Mouse (Mus musculus) myocyte (in vitro differentiated cells): Measurements from ENCODE around the gene Nfasc. TPM values are rescaled to one million over a fixed set of nuclear protein-coding genes. Genes with fewer than 3 reads are reported as not detected.

Experiments
- H3K27me3 ChIP-seq: one replicate; pipeline ENCODE4 v1.6.1; 2011; ENCODE audit not compliant: control insufficient read depth, insufficient read depth, insufficient read length
- H3K36me3 ChIP-seq: one replicate; pipeline ENCODE4 v1.6.1; 2011; ENCODE audit not compliant: control insufficient read depth, insufficient read depth
- H3K4me2 ChIP-seq: one replicate; pipeline ENCODE4 v1.6.1; 2011; ENCODE audit warnings: low read depth, control low read depth
- H3K4me3 ChIP-seq: one replicate; pipeline ENCODE4 v1.5.1; 2011; ENCODE audit warnings: mild to moderate bottlenecking, control low read depth, moderate library complexity
- H3K79me2 ChIP-seq: one replicate; pipeline ENCODE4 v1.6.1; 2011; ENCODE audit not compliant: control insufficient read depth, insufficient read depth
- H3ac ChIP-seq: one replicate; pipeline ENCODE4 v1.6.1; 2011; ENCODE audit not compliant: control insufficient read depth, insufficient read length
- CEBPB ChIP-seq: IDR thresholded peaks from 2 replicates; pipeline ENCODE4 v1.6.1; 2011; ENCODE audit warnings: mild to moderate bottlenecking, moderate library complexity; ENCODE audit not compliant: poor library complexity, insufficient read depth, severe bottlenecking
- E2F4 ChIP-seq: IDR thresholded peaks from one replicate; pipeline ENCODE4 v1.6.1; 2011; ENCODE audit warnings: mild to moderate bottlenecking, control low read depth, moderate library complexity; ENCODE audit not compliant: insufficient read depth
- MAX ChIP-seq: IDR thresholded peaks from one replicate; pipeline ENCODE4 v1.6.1; 2011; ENCODE audit warnings: low read depth, mild to moderate bottlenecking, control low read depth
- MYOD1 ChIP-seq, 3 experiments: IDR thresholded peaks; one replicate each; pipeline ENCODE4 v1.6.1; 2011; ENCODE audit warnings: control low read depth in 2 of 3, low read depth in 2 of 3, mild to moderate bottlenecking in 2 of 3, moderate library complexity in 1 of 3; ENCODE audit not compliant: insufficient read length in 2 of 3, control insufficient read depth in 1 of 3
- MYOG ChIP-seq, 3 experiments: IDR thresholded peaks; one replicate each; pipeline ENCODE4 v1.6.1; 2011; ENCODE audit warnings: control low read depth in 2 of 3, low read depth in 2 of 3, mild to moderate bottlenecking in 2 of 3; ENCODE audit not compliant: insufficient read length in 2 of 3, control insufficient read depth in 1 of 3, insufficient read depth in 1 of 3
- POLR2A ChIP-seq: IDR thresholded peaks from one replicate; pipeline ENCODE4 v1.6.1; 2011; ENCODE audit warnings: low read depth, mild to moderate bottlenecking, control low read depth, moderate library complexity; ENCODE audit not compliant: insufficient read length
- POLR2AphosphoS2 ChIP-seq: IDR thresholded peaks from one replicate; pipeline ENCODE4 v1.6.1; 2011; ENCODE audit warnings: low read depth, control low read depth; ENCODE audit not compliant: insufficient read length
- REST ChIP-seq: IDR thresholded peaks from one replicate; pipeline ENCODE4 v1.6.1; 2011; ENCODE audit warnings: mild to moderate bottlenecking, control low read depth, moderate library complexity; ENCODE audit not compliant: insufficient read depth, insufficient read length
- SRF ChIP-seq: IDR thresholded peaks from one replicate; pipeline ENCODE4 v1.6.1; 2011; ENCODE audit warnings: low read depth; ENCODE audit not compliant: control insufficient read depth, insufficient read length
- TCF12 ChIP-seq: IDR thresholded peaks from one replicate; pipeline ENCODE4 v1.6.1; 2011; ENCODE audit warnings: mild to moderate bottlenecking, control low read depth; ENCODE audit not compliant: poor library complexity, insufficient read depth, severe bottlenecking
- TCF3 ChIP-seq: IDR thresholded peaks from one replicate; pipeline ENCODE4 v1.6.1; 2011; ENCODE audit warnings: low read depth, control low read depth; ENCODE audit not compliant: insufficient read length
- USF1 ChIP-seq: IDR thresholded peaks from one replicate; pipeline ENCODE4 v1.6.1; 2011; ENCODE audit warnings: low read depth, mild to moderate bottlenecking, control low read depth, moderate library complexity
- polyA plus RNA-seq: library from polyadenylated mRNA; unstranded; fragments of >200 nt; fragmentation: generic; extraction: Trizol; gene quantifications from one replicate; pipeline ENCODE4 v1.2.1, GENCODE M21; 2012; ENCODE audit warnings: missing spikeins

The Nfasc gene
- polyA plus RNA-seq, 1 experiment, result not detected

DNA sequence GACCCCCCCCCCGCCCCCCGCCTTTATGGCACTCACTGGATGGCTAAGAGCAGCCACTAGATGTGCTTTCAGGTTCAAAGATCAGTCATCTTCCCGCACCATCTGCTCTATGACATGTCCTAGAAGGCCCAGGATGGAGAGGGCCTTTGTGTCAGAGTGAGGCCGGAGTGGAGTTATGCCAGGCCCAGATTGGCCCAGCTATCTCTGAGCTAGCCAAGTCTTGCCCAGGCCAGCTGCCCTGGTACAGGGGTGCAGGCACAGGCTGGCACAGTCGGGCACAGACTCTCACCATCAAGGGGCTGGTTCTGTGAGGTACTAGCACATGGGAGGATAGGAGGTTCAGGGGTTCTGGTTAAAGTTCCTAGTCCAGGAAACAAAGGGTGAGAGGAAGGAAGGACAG lies 203.9 kb downstream of the Nfasc start:
- H3ac ChIP-seq, result no peak overlapping the region
- H3K79me2 ChIP-seq, result no peaks in the 10 kb centered on the region
- TF ChIP-seq SRF (no peak), MYOD1 (IDR thresholded peaks at IDR 0.05; ENCODE audit: control insufficient read depth in 1 of 3, insufficient read length in 2 of 3, low read depth in 2 of 3) (no peak), TCF12 (no peak), CEBPB (no peak), USF1 (no peak)
- H3K4me3 ChIP-seq, result no peak overlapping the region
- no peak overlapping the region for H3K4me2 ChIP-seq
- H3K36me3 ChIP-seq, result no peaks in the 10 kb centered on the region
- peaks cover 93% of the 10 kb centered on the region for H3K27me3 ChIP-seq

DNA sequence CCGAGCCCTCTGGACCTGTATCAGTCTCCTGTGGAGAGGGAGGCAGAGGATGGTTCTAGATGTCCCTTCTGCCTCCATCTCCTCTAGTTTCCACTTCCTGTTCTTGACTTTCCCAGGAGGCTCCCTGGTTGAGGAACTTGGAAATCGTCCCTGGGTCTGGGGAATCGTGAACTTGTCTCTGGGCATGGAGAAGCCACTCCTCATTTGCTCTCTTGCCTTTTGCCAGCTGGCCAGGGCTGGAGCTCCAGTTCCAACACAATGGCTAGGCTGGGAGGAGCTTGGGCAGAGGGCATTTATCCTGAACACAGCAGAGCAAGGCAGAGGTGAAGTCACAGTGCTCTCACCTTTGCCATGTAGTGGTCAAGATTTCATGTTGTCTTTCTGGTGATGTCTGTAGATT lies 205.2 kb downstream of the Nfasc start:
- H3K4me3 ChIP-seq, result no peak overlapping the region
- H3K36me3 ChIP-seq, result no peaks in the 10 kb centered on the region
- H3K4me2 ChIP-seq, result no peak overlapping the region
- TF ChIP-seq TCF3, result no peak
- TF ChIP-seq CEBPB, result no peak
- no peak for TF ChIP-seq SRF
- no peak for TF ChIP-seq E2F4
- TF ChIP-seq USF1, result no peak
- no peak for TF ChIP-seq MYOG (IDR thresholded peaks at IDR 0.05; ENCODE audit: control insufficient read depth in 1 of 3, insufficient read depth in 1 of 3, insufficient read length in 2 of 3, low read depth in 2 of 3)
- TF ChIP-seq REST, result no peak
- no peak for TF ChIP-seq POLR2AphosphoS2
- no peak for TF ChIP-seq MAX
- TF ChIP-seq POLR2A, result no peak
- no peak for TF ChIP-seq TCF12
- TF ChIP-seq MYOD1 (IDR thresholded peaks at IDR 0.05; ENCODE audit: control insufficient read depth in 1 of 3, insufficient read length in 2 of 3, low read depth in 2 of 3), result no peak
- H3ac ChIP-seq, result no peak overlapping the region
- no peaks in the 10 kb centered on the region for H3K79me2 ChIP-seq
- H3K27me3 ChIP-seq, result peaks cover 93% of the 10 kb centered on the region

DNA sequence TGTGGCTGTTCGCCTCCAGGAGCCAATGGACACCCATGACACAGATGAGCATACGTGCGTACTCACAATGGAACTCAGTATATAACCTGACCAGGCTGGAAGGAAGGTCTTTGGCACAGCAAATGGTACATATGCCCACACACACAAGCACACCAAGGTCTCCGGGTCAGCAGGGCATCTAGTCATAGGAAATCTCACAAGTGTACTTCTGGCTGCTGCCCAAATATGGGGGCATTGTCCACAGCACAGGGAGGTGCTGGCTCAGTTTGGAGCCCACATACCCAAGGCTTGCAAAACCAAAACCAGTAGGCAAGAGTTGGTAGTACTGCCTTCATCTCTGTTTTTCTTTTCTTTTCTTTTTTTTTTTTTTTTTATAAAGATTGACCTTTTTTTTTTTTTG lies 206.1 kb downstream of the Nfasc start:
- Histone ChIP-seq H3K4me2 (no peak overlapping the region), H3ac (no peak overlapping the region), H3K27me3 (peaks cover 93% of the 10 kb centered on the region), H3K79me2 (no peaks in the 10 kb centered on the region), H3K36me3 (no peaks in the 10 kb centered on the region), H3K4me3 (no peak overlapping the region)
- TF ChIP-seq TCF12 (no peak), MYOD1 (IDR thresholded peaks at IDR 0.05; ENCODE audit: control insufficient read depth in 1 of 3, insufficient read length in 2 of 3, low read depth in 2 of 3) (no peak), CEBPB (no peak)

DNA sequence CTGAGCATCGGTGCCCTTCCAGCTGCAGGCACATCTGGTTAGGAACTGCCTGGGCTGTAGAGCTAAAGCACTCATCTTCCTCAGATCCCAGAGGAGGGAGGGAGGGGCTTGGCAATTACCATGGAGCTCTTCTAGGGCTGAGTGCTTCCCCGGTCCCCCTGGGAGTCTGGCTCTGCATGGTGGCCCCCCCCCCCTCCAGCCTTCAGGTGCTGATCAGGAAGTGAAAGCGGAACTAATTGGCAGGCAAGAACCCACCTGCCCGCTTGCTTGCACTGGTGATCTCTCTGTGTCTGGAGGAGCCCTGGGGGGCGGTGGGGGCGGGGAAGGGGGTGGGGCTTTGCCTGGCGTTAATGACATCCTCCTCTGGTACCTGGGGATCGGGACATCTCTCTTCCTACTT lies 207.8 kb downstream of the Nfasc start:
- no peak overlapping the region for H3ac ChIP-seq
- H3K79me2 ChIP-seq, result no peaks in the 10 kb centered on the region
- H3K36me3 ChIP-seq, result no peaks in the 10 kb centered on the region
- no peak overlapping the region for H3K4me3 ChIP-seq
- H3K27me3 ChIP-seq, result peaks cover 90% of the 10 kb centered on the region
- TF ChIP-seq MYOD1 (IDR thresholded peaks at IDR 0.05; ENCODE audit: control insufficient read depth in 1 of 3, insufficient read length in 2 of 3, low read depth in 2 of 3) (no peak), TCF3 (no peak), MYOG (IDR thresholded peaks at IDR 0.05; ENCODE audit: control insufficient read depth in 1 of 3, insufficient read depth in 1 of 3, insufficient read length in 2 of 3, low read depth in 2 of 3) (no peak), POLR2AphosphoS2 (no peak), SRF (no peak), MAX (no peak), USF1 (no peak), TCF12 (no peak), E2F4 (no peak), REST (no peak)
- no peak overlapping the region for H3K4me2 ChIP-seq

DNA sequence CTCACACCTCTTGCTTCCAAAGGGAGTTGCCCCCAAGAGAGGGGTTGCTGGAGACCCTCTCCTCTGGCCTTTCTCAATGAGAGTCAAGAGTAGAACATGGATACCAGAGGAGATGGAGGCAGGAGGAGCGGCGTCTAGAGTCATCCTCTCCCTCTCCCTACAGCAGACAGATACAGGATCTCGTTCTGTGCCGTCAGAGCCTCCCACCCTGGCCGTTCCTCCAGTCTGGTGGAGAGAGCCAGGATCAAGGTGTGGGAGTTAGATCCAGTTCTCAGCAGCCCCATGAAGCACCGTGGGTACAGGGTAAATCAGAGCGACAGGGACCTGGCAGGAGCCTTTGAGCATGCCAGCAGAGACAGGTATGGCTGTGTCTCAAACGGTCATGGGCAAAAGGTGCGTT lies 209.1 kb downstream of the Nfasc start:
- peaks cover 89% of the 10 kb centered on the region for H3K27me3 ChIP-seq
- no peaks in the 10 kb centered on the region for H3K36me3 ChIP-seq
- no peaks in the 10 kb centered on the region for H3K79me2 ChIP-seq
- no peak overlapping the region for H3K4me3 ChIP-seq
- no peak overlapping the region for H3ac ChIP-seq
- TF ChIP-seq POLR2AphosphoS2, result no peak
- no peak for TF ChIP-seq MAX
- no peak for TF ChIP-seq E2F4
- TF ChIP-seq TCF12, result no peak
- no peak for TF ChIP-seq POLR2A
- no peak for TF ChIP-seq CEBPB
- no peak for TF ChIP-seq SRF
- TF ChIP-seq REST, result no peak
- no peak for TF ChIP-seq MYOD1 (IDR thresholded peaks at IDR 0.05; ENCODE audit: control insufficient read depth in 1 of 3, insufficient read length in 2 of 3, low read depth in 2 of 3)
- TF ChIP-seq MYOG (IDR thresholded peaks at IDR 0.05; ENCODE audit: control insufficient read depth in 1 of 3, insufficient read depth in 1 of 3, insufficient read length in 2 of 3, low read depth in 2 of 3), result no peak
- TF ChIP-seq USF1, result no peak
- TF ChIP-seq TCF3, result no peak
- H3K4me2 ChIP-seq, result no peak overlapping the region
